Mouse (Mus musculus): ENCODE data around the gene Clstn3. TPM values are rescaled to one million over a fixed set of nuclear protein-coding genes. Genes with fewer than 3 reads are reported as not detected.

Gene Clstn3
- polyA plus RNA-seq, 1 experiment from 2014 or later, result 1.2 TPM

DNA sequence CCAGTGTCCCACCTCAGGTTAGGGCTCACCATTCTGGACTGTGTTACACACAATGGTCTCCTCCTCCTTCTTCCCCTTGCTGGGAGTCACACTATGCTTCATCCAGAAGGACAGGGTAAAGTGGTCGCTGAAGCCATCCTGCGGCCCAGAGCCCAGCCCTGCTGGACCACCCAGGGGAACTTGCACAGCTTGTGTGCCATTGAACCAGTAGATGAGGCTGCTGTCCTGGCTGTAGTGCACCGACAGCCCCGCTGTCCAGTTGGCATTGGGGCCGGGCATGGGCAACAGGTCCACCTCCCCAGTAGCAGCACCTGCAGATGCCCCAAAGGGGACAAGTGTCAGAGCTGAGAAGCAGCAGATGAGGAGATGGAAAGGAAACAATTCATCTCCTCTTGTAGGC, 6.8 kb downstream of the Clstn3 start:
- Histone ChIP-seq H3K27me3 (ENCODE audit: control insufficient read depth, insufficient read depth, low read length) (no peaks in the 10 kb centered on the region), H3K9ac (ENCODE audit: low read length) (no peak overlapping the region), H3K4me1 (replicated peaks; ENCODE audit: control insufficient read depth, insufficient read depth) (no peaks in the 10 kb centered on the region), H3K4me2 (replicated peaks; ENCODE audit: low read depth) (no peak overlapping the region), H3K36me3 (ENCODE audit: control insufficient read depth, insufficient read depth, low read length) (no peaks in the 10 kb centered on the region), H3K9me3 (ENCODE audit: control insufficient read depth, low read length) (no peaks in the 10 kb centered on the region), H3K4me3 (ENCODE audit: low read depth, low read length) (no peak overlapping the region), H3K27ac (replicated peaks) (no peak overlapping the region)
- no peak for ATAC-seq (ENCODE audit: low FRiP score, low TSS enrichment)
- TF ChIP-seq CTCF (IDR thresholded peaks at IDR 0.05; ENCODE audit: low read depth) (no peak), EP300 (optimal IDR thresholded peaks at IDR 0.05) (no peak)
- no peak for DNase-seq (ENCODE audit: low spot score)
- 94% methylated on average over 5 of the region's 5 CpGs for WGBS

DNA sequence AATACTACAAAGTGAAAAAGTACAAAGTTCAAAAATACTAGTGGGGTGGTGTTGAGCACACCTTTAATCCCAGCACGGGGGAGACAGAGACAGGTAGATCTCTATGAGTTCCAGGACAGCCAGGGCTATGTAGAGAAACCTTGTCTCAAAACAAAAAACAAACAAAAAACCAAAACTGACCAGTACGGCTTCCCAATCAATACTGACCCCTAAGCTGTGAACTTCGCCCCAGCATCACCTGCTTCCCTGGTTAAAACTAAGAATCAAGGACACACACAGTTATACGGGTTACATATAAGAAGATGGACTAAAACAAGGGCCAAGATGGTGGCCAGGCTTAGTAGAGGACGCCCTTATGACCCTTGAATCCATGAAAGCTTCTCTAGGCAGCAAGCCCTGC, 8.4 kb downstream of the Clstn3 start:
- Histone ChIP-seq H3K27ac (replicated peaks) (no peak overlapping the region), H3K4me1 (replicated peaks; ENCODE audit: control insufficient read depth, insufficient read depth) (no peaks in the 10 kb centered on the region), H3K36me3 (ENCODE audit: control insufficient read depth, insufficient read depth, low read length) (no peaks in the 10 kb centered on the region), H3K4me3 (ENCODE audit: low read depth, low read length) (no peak overlapping the region), H3K9ac (ENCODE audit: low read length) (no peak overlapping the region), H3K9me3 (ENCODE audit: control insufficient read depth, low read length) (no peaks in the 10 kb centered on the region), H3K4me2 (replicated peaks; ENCODE audit: low read depth) (no peak overlapping the region), H3K27me3 (ENCODE audit: control insufficient read depth, insufficient read depth, low read length) (no peaks in the 10 kb centered on the region)
- no peak for ATAC-seq (ENCODE audit: low FRiP score, low TSS enrichment)
- TF ChIP-seq EP300 (optimal IDR thresholded peaks at IDR 0.05) (no peak), CTCF (IDR thresholded peaks at IDR 0.05; ENCODE audit: low read depth) (no peak)
- no peak for DNase-seq (ENCODE audit: low spot score)
- 89% methylated on average over 5 of the region's 5 CpGs for WGBS

DNA sequence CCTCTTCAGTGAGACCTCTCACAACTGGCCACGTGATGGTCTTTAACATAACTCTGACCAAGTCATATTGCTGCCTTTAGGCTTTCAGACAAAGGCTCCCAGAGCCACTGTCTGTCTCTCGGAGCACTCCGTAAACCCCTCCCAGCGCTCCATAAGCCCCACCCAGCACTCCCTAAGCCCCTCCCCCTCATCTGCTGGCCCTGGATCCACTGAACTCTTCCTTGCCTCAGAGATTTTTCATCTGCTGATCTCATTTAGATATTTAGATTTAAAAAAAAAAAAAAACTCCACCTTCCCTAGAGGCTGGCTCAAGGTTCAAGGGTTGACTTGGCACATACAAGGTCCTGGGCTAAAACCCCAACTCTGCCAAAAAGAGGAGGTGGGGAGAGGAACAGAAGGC, 10.8 kb downstream of the Clstn3 start:
- no peak for TF ChIP-seq EP300 (optimal IDR thresholded peaks at IDR 0.05)
- TF ChIP-seq CTCF (IDR thresholded peaks at IDR 0.05; ENCODE audit: low read depth), result no peak
- no peaks in the 10 kb centered on the region for H3K36me3 ChIP-seq (ENCODE audit: control insufficient read depth, insufficient read depth, low read length)
- H3K27ac ChIP-seq (replicated peaks), result no peak overlapping the region
- H3K27me3 ChIP-seq (ENCODE audit: control insufficient read depth, insufficient read depth, low read length), result no peaks in the 10 kb centered on the region
- H3K4me3 ChIP-seq (ENCODE audit: low read depth, low read length), result no peak overlapping the region
- DNase-seq (ENCODE audit: low spot score), result no peak
- no peak for ATAC-seq (ENCODE audit: low FRiP score, low TSS enrichment)
- H3K4me1 ChIP-seq (replicated peaks; ENCODE audit: control insufficient read depth, insufficient read depth), result no peaks in the 10 kb centered on the region
- 58% methylated on average over 4 of the region's 4 CpGs for WGBS
- H3K9ac ChIP-seq (ENCODE audit: low read length), result no peak overlapping the region
- no peak overlapping the region for H3K4me2 ChIP-seq (replicated peaks; ENCODE audit: low read depth)
- no peaks in the 10 kb centered on the region for H3K9me3 ChIP-seq (ENCODE audit: control insufficient read depth, low read length)

GRCm38 (mm10) chr6:124451995-124452394, 12.6 kb downstream of the Clstn3 start:
- H3K27ac ChIP-seq (replicated peaks), result no peak overlapping the region
- H3K36me3 ChIP-seq (ENCODE audit: control insufficient read depth, insufficient read depth, low read length), result no peaks in the 10 kb centered on the region
- no peak overlapping the region for H3K4me2 ChIP-seq (replicated peaks; ENCODE audit: low read depth)
- no peaks in the 10 kb centered on the region for H3K9me3 ChIP-seq (ENCODE audit: control insufficient read depth, low read length)
- no peaks in the 10 kb centered on the region for H3K27me3 ChIP-seq (ENCODE audit: control insufficient read depth, insufficient read depth, low read length)
- H3K4me3 ChIP-seq (ENCODE audit: low read depth, low read length), result no peak overlapping the region
- H3K4me1 ChIP-seq (replicated peaks; ENCODE audit: control insufficient read depth, insufficient read depth), result no peaks in the 10 kb centered on the region
- WGBS, result 52% methylated on average over 3 of the region's 3 CpGs
- DNase-seq (ENCODE audit: low spot score) (peak; percentile 24), ATAC-seq (ENCODE audit: low FRiP score, low TSS enrichment) (0 out of 2 replicates have a peak, but pooled peaks have one; percentile 35)
- TF ChIP-seq CTCF (IDR thresholded peaks at IDR 0.05; ENCODE audit: low read depth) (no peak), EP300 (optimal IDR thresholded peaks at IDR 0.05) (no peak)
- no peak overlapping the region for H3K9ac ChIP-seq (ENCODE audit: low read length)

DNA sequence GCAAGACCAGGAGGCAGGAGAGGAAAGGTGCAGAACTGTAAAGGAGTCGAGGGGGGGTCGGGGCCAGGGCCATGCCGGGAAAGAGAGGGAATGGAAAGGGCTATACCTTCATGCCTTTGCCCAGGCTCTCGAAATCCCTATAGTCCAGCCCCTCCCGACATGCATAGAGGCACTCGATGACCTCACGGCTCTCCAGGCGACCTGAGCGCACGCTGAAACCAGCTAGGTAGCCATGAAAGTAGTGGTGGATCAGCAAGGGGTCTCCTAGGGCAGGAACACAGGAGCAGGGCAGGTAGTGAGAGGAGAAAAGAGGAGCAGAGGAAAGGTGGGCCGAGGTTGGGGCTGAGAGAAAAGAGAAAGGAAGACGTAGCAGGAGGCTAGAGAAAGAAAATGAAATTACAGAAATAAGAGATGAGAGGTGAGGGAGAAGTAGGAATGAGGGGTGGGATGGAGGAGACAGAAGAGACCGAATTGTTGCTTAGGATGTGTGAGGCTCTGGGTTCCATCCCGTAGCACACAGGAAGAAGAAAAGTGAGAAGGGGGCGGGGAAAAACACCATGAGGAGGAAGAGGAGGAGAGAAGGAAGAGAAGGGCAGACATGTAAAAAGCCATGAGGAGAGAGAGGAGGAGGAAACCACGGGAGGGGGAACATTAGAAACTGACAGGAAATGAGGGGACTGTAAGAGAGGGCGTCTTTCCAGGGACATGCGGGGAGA, 14.8 kb downstream of the Clstn3 start:
- WGBS, result 83% methylated on average over 18 of the region's 18 CpGs
- DNase-seq (ENCODE audit: low spot score), result no peak
- no peak overlapping the region for H3K9ac ChIP-seq (ENCODE audit: low read length)

GRCm38 (mm10) chr6:124448959-124449667, 15.5 kb downstream of the Clstn3 start:
- Histone ChIP-seq H3K4me1 (replicated peaks; ENCODE audit: control insufficient read depth, insufficient read depth) (no peaks in the 10 kb centered on the region), H3K36me3 (ENCODE audit: control insufficient read depth, insufficient read depth, low read length) (no peaks in the 10 kb centered on the region), H3K27ac (replicated peaks) (no peak overlapping the region), H3K4me2 (replicated peaks; ENCODE audit: low read depth) (no peak overlapping the region), H3K9me3 (ENCODE audit: control insufficient read depth, low read length) (no peaks in the 10 kb centered on the region), H3K4me3 (ENCODE audit: low read depth, low read length) (no peak overlapping the region), H3K9ac (ENCODE audit: low read length) (no peak overlapping the region), H3K27me3 (ENCODE audit: control insufficient read depth, insufficient read depth, low read length) (no peaks in the 10 kb centered on the region)
- ATAC-seq (ENCODE audit: low FRiP score, low TSS enrichment) (no peak), DNase-seq (ENCODE audit: low spot score) (no peak)
- TF ChIP-seq EP300 (optimal IDR thresholded peaks at IDR 0.05) (no peak), CTCF (IDR thresholded peaks at IDR 0.05; ENCODE audit: low read depth) (no peak)
- WGBS, result 88% methylated on average over 16 of the region's 16 CpGs

More for the DNA sequence above, 14.8 kb downstream of the Clstn3 start:
- H3K9me3 ChIP-seq (ENCODE audit: control insufficient read depth, low read length), result no peaks in the 10 kb centered on the region
- TF ChIP-seq EP300 (optimal IDR thresholded peaks at IDR 0.05) (no peak), CTCF (IDR thresholded peaks at IDR 0.05; ENCODE audit: low read depth) (no peak)
- ATAC-seq (ENCODE audit: low FRiP score, low TSS enrichment), result no peak
- no peaks in the 10 kb centered on the region for H3K36me3 ChIP-seq (ENCODE audit: control insufficient read depth, insufficient read depth, low read length)
- no peak overlapping the region for H3K4me3 ChIP-seq (ENCODE audit: low read depth, low read length)
- no peak overlapping the region for H3K27ac ChIP-seq (replicated peaks)
- H3K4me2 ChIP-seq (replicated peaks; ENCODE audit: low read depth), result no peak overlapping the region
- H3K27me3 ChIP-seq (ENCODE audit: control insufficient read depth, insufficient read depth, low read length), result no peaks in the 10 kb centered on the region
- H3K4me1 ChIP-seq (replicated peaks; ENCODE audit: control insufficient read depth, insufficient read depth), result no peaks in the 10 kb centered on the region

Measured in stomach, postnatal 0 days (tissue).